Mouse (Mus musculus): ENCODE results near the gene Cmas. TPM values are rescaled to one million over a fixed set of nuclear protein-coding genes. Genes with fewer than 3 reads are reported as not detected.

Gene Cmas
- polyA plus RNA-seq, 1 experiment from 2014 or later = 71.1 TPM

- no peaks in the 10 kb centered on the region for H3K4me1 ChIP-seq (ENCODE audit: insufficient read depth)
- 61% methylated on average over 6 of the region's 6 CpGs for WGBS
- no peaks in the 10 kb centered on the region for H3K9me3 ChIP-seq (ENCODE audit: low read depth, low read length)
- no peaks in the 10 kb centered on the region for H3K27me3 ChIP-seq (ENCODE audit: insufficient read depth, low read length)
- ATAC-seq (ENCODE audit: insufficient read depth) = no peak
- DNase-seq = no peak
- no peak overlapping the region for H3K4me2 ChIP-seq
- H3K36me3 ChIP-seq (ENCODE audit: insufficient read depth) = no peaks in the 10 kb centered on the region
- TF ChIP-seq CTCF (IDR thresholded peaks at IDR 0.05; ENCODE audit: low read depth) = no peak
- no peak overlapping the region for H3K9ac ChIP-seq
- no peak overlapping the region for H3K4me3 ChIP-seq (ENCODE audit: low read depth, low read length)
- no peak overlapping the region for H3K27ac ChIP-seq (ENCODE audit: low read depth)
These were observed 17.8 kb upstream of the Cmas start for GRCm38 (mm10) chr6:142738637-142739036.

- Histone ChIP-seq H3K27ac (ENCODE audit: low read depth) (no peak overlapping the region), H3K9ac (no peak overlapping the region)
- ATAC-seq (ENCODE audit: insufficient read depth) = no peak
These were observed 14.7 kb upstream of the Cmas start for GRCm38 (mm10) chr6:142741763-142742162.

GRCm38 (mm10) chr6:142743193-142743592 lies 13.3 kb upstream of the Cmas start:
- H3K9me3 ChIP-seq (ENCODE audit: low read depth, low read length) = no peaks in the 10 kb centered on the region
- H3K4me2 ChIP-seq = no peak overlapping the region
- WGBS = 63% methylated on average over 4 of the region's 4 CpGs
- no peak for ATAC-seq (ENCODE audit: insufficient read depth)
- H3K27ac ChIP-seq (ENCODE audit: low read depth) = no peak overlapping the region
- no peak for DNase-seq
- TF ChIP-seq CTCF (IDR thresholded peaks at IDR 0.05; ENCODE audit: low read depth) = no peak
- no peak overlapping the region for H3K9ac ChIP-seq
- H3K27me3 ChIP-seq (ENCODE audit: insufficient read depth, low read length) = no peaks in the 10 kb centered on the region
- H3K4me1 ChIP-seq (ENCODE audit: insufficient read depth) = peaks cover 10% of the 10 kb centered on the region
- no peaks in the 10 kb centered on the region for H3K36me3 ChIP-seq (ENCODE audit: insufficient read depth)
- H3K4me3 ChIP-seq (ENCODE audit: low read depth, low read length) = no peak overlapping the region

More at GRCm38 (mm10) chr6:142741763-142742162, 14.7 kb upstream of the Cmas start:
- Histone ChIP-seq H3K36me3 (ENCODE audit: insufficient read depth) (no peaks in the 10 kb centered on the region), H3K27me3 (ENCODE audit: insufficient read depth, low read length) (no peaks in the 10 kb centered on the region), H3K4me2 (no peak overlapping the region), H3K9me3 (ENCODE audit: low read depth, low read length) (no peaks in the 10 kb centered on the region), H3K4me3 (ENCODE audit: low read depth, low read length) (no peak overlapping the region), H3K4me1 (ENCODE audit: insufficient read depth) (no peaks in the 10 kb centered on the region)
- TF ChIP-seq CTCF (IDR thresholded peaks at IDR 0.05; ENCODE audit: low read depth) = no peak
- no peak for DNase-seq
- 79% methylated on average over 6 of the region's 6 CpGs for WGBS

GRCm38 (mm10) chr6:142745484-142745883 lies 11.0 kb upstream of the Cmas start:
- H3K9ac ChIP-seq = no peak overlapping the region
- DNase-seq (no peak), ATAC-seq (ENCODE audit: insufficient read depth) (no peak)
- H3K4me1 ChIP-seq (ENCODE audit: insufficient read depth) = peaks cover 12% of the 10 kb centered on the region
- no peak overlapping the region for H3K4me3 ChIP-seq (ENCODE audit: low read depth, low read length)
- 91% methylated on average over 5 of the region's 5 CpGs for WGBS
- no peak for TF ChIP-seq CTCF (IDR thresholded peaks at IDR 0.05; ENCODE audit: low read depth)
- no peaks in the 10 kb centered on the region for H3K9me3 ChIP-seq (ENCODE audit: low read depth, low read length)
- no peaks in the 10 kb centered on the region for H3K27me3 ChIP-seq (ENCODE audit: insufficient read depth, low read length)
- H3K4me2 ChIP-seq = no peak overlapping the region
- no peak overlapping the region for H3K27ac ChIP-seq (ENCODE audit: low read depth)
- no peaks in the 10 kb centered on the region for H3K36me3 ChIP-seq (ENCODE audit: insufficient read depth)

- DNase-seq (peak; percentile 24), ATAC-seq (ENCODE audit: insufficient read depth) (no peak)
- TF ChIP-seq CTCF (IDR thresholded peaks at IDR 0.05; ENCODE audit: low read depth) = no peak
- peak overlapping the region; percentile 33 for H3K4me2 ChIP-seq
- peaks cover 12% of the 10 kb centered on the region for H3K4me1 ChIP-seq (ENCODE audit: insufficient read depth)
- no peak overlapping the region for H3K4me3 ChIP-seq (ENCODE audit: low read depth, low read length)
- no peak overlapping the region for H3K9ac ChIP-seq
- H3K27ac ChIP-seq (ENCODE audit: low read depth) = peak overlapping the region; percentile 65
- WGBS = 46% methylated on average over 7 of the region's 7 CpGs
- H3K27me3 ChIP-seq (ENCODE audit: insufficient read depth, low read length) = no peaks in the 10 kb centered on the region
- H3K9me3 ChIP-seq (ENCODE audit: low read depth, low read length) = no peaks in the 10 kb centered on the region
- no peaks in the 10 kb centered on the region for H3K36me3 ChIP-seq (ENCODE audit: insufficient read depth)
These were observed 9.7 kb upstream of the Cmas start for GRCm38 (mm10) chr6:142746765-142747164.

- 38% methylated on average over 2 of the region's 2 CpGs for WGBS
- ATAC-seq (ENCODE audit: insufficient read depth) = no peak
- H3K4me1 ChIP-seq (ENCODE audit: insufficient read depth) = peaks cover 12% of the 10 kb centered on the region
- H3K9ac ChIP-seq = no peak overlapping the region
- TF ChIP-seq CTCF (IDR thresholded peaks at IDR 0.05; ENCODE audit: low read depth) = no peak
- no peaks in the 10 kb centered on the region for H3K9me3 ChIP-seq (ENCODE audit: low read depth, low read length)
- DNase-seq = no peak
- H3K27ac ChIP-seq (ENCODE audit: low read depth) = no peak overlapping the region
- no peak overlapping the region for H3K4me2 ChIP-seq
- H3K27me3 ChIP-seq (ENCODE audit: insufficient read depth, low read length) = no peaks in the 10 kb centered on the region
- H3K4me3 ChIP-seq (ENCODE audit: low read depth, low read length) = no peak overlapping the region
- H3K36me3 ChIP-seq (ENCODE audit: insufficient read depth) = no peaks in the 10 kb centered on the region
These were observed 9.3 kb upstream of the Cmas start for GRCm38 (mm10) chr6:142747165-142747564.

GRCm38 (mm10) chr6:142748057-142748708 lies 8.3 kb upstream of the Cmas start:
- no peak for TF ChIP-seq CTCF (IDR thresholded peaks at IDR 0.05; ENCODE audit: low read depth)
- Histone ChIP-seq H3K27me3 (ENCODE audit: insufficient read depth, low read length) (no peaks in the 10 kb centered on the region), H3K4me3 (ENCODE audit: low read depth, low read length) (no peak overlapping the region), H3K9ac (no peak overlapping the region), H3K36me3 (ENCODE audit: insufficient read depth) (no peaks in the 10 kb centered on the region), H3K4me2 (no peak overlapping the region), H3K9me3 (ENCODE audit: low read depth, low read length) (no peaks in the 10 kb centered on the region), H3K4me1 (ENCODE audit: insufficient read depth) (peaks cover 12% of the 10 kb centered on the region), H3K27ac (ENCODE audit: low read depth) (no peak overlapping the region)
- peak; percentile 59 for DNase-seq
- no peak for ATAC-seq (ENCODE audit: insufficient read depth)
- 41% methylated on average over 8 of the region's 8 CpGs for WGBS

All from lung, embryonic 14.5 days (tissue).